Mouse (Mus musculus) liver, postnatal 0 days (tissue): ENCODE results near the gene Cdh18.

ENCODE experiments used
- CTCF ChIP-seq: sonication (generic); IDR thresholded peaks from 2 replicates; pipeline ENCODE4 v1.5.1; 2016; ENCODE audit warnings: antibody characterized with exemption, low read depth
- EP300 ChIP-seq: IDR thresholded peaks from 2 replicates; pipeline ENCODE4 v1.6.1; 2016; ENCODE audit warnings: antibody characterized with exemption, low read depth, mild to moderate bottlenecking

DNA sequence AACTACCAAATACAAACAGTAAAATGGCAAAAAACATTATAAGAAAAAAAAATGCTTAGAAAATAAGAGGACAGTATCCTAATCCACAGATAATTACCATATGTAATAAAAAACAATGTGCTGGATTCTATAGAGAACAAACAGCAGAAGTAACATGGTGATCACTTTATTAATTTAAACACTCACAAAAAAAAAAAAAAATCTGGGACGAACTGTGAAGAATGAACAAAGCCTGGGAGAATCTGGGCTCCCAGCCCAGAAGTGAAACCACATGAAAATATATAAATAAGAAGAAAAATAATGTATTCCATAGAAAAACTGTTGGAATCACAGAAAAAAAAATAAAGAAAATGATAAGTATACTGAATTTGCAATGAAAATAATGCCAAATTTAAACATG, 288.4 kb downstream of the Cdh18 start:
- no peak for TF ChIP-seq CTCF
- no peak for TF ChIP-seq EP300
